Mouse (Mus musculus) heart, embryonic 15.5 days (tissue): ENCODE results near the gene Chchd4. TPM values are rescaled to one million over a fixed set of nuclear protein-coding genes. Genes with fewer than 3 reads are reported as not detected.

Experiments used
- ATAC-seq: fragments of 200-750 bp; cut with Nextera tagmentation; replicated peaks from 2 replicates; pipeline ENCODE4 v1.8.0; 2017; ENCODE audit warnings: low read depth, moderate TSS enrichment; ENCODE audit not compliant: insufficient number of reproducible peaks, insufficient read depth, low FRiP score
- H3K27ac ChIP-seq: fragments of 300-500 bp; sonication (generic); 2 replicates; pipeline ENCODE4 v1.5.1; 2015; ENCODE audit warnings: mild to moderate bottlenecking, inconsistent platforms
- H3K27me3 ChIP-seq: fragments of 300-500 bp; sonication (generic); 2 replicates; pipeline ENCODE4 v1.6.1; 2015; ENCODE audit warnings: inconsistent platforms
- H3K36me3 ChIP-seq: fragments of 300-500 bp; sonication (generic); 2 replicates; pipeline ENCODE4 v1.6.1; 2015; ENCODE audit warnings: mild to moderate bottlenecking, inconsistent platforms
- H3K4me1 ChIP-seq: fragments of 300-500 bp; sonication (generic); replicated peaks from 2 replicates; pipeline ENCODE4 v1.6.1; 2015; ENCODE audit warnings: inconsistent platforms
- H3K4me2 ChIP-seq: fragments of 300-500 bp; sonication (generic); 2 replicates; pipeline ENCODE4 v1.6.1; 2015; ENCODE audit warnings: inconsistent platforms, mild to moderate bottlenecking, moderate library complexity
- H3K4me3 ChIP-seq: fragments of 300-500 bp; sonication (generic); 2 replicates; pipeline ENCODE4 v1.5.1; 2015; ENCODE audit warnings: mild to moderate bottlenecking, inconsistent platforms
- H3K9ac ChIP-seq: fragments of 300-500 bp; sonication (generic); 2 replicates; pipeline ENCODE4 v1.6.1; 2015; ENCODE audit warnings: mild to moderate bottlenecking, inconsistent platforms
- H3K9me3 ChIP-seq: fragments of 300-500 bp; sonication (generic); replicated peaks from 2 replicates; pipeline ENCODE4 v1.6.1; 2016; ENCODE audit warnings: inconsistent platforms
- WGBS: fragments of 180-500 bp; shearing (Covaris S2); methylation state at CpG from one replicate; pipeline ENCODE4 v1.1.7; 2015; ENCODE audit warnings: mixed read lengths; 5-methylcytosine and 5-hydroxymethylcytosine counted together
- polyA plus RNA-seq: library from polyadenylated mRNA; unstranded; fragments of >200 nt; fragmentation: Nextera tagmentation; extraction: Ambion mirVana; gene quantifications from 2 replicates; pipeline ENCODE4 v1.2.1, GENCODE M21; 2015

Chchd4 gene
- polyA plus RNA-seq, 1 experiment from 2014 or later: 29.0 TPM

GRCm38 (mm10) chr6:91503302-91503701 lies 30.0 kb upstream of the Chchd4 start:
- Histone ChIP-seq H3K27me3 (no peaks in the 10 kb centered on the region), H3K36me3 (peaks cover 90% of the 10 kb centered on the region), H3K4me3 (no peak overlapping the region), H3K27ac (no peak overlapping the region), H3K4me2 (no peak overlapping the region), H3K4me1 (no peaks in the 10 kb centered on the region), H3K9me3 (no peaks in the 10 kb centered on the region), H3K9ac (no peak overlapping the region)
- no peak for ATAC-seq
- 68% methylated on average over 1 of the region's 1 CpGs for WGBS

DNA sequence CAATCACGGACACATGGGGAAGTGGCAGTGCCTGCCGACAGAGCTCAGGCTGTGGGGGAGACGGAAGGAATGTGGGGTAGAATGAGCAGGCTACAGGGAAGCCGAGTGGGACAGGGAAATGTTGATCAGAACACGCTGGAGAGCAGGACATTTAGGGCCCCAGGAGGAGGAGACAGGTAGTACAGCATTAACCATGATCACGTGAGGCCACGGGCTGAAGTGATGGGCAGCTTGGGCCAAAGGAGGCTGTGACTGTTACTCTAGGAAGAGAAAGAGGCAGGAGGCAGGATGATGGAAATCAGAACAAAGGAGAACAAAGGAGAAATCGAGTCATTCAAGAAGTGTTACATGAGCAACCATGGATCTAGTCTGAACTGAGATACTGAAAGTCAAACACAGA lies 21.2 kb upstream of the Chchd4 start:
- ATAC-seq: no peak
- 80% methylated on average over 8 of the region's 8 CpGs for WGBS
- H3K36me3 ChIP-seq: peaks cover 56% of the 10 kb centered on the region
- no peak overlapping the region for H3K9ac ChIP-seq
- H3K4me1 ChIP-seq: no peaks in the 10 kb centered on the region
- no peak overlapping the region for H3K4me2 ChIP-seq
- no peak overlapping the region for H3K4me3 ChIP-seq
- H3K27me3 ChIP-seq: no peaks in the 10 kb centered on the region
- no peak overlapping the region for H3K27ac ChIP-seq
- no peaks in the 10 kb centered on the region for H3K9me3 ChIP-seq

GRCm38 (mm10) chr6:91493053-91493452 lies 19.7 kb upstream of the Chchd4 start:
- no peak overlapping the region for H3K4me3 ChIP-seq
- 78% methylated on average over 10 of the region's 10 CpGs for WGBS
- H3K36me3 ChIP-seq: peaks cover 43% of the 10 kb centered on the region
- no peak overlapping the region for H3K27ac ChIP-seq
- peaks cover 4% of the 10 kb centered on the region for H3K4me1 ChIP-seq
- no peaks in the 10 kb centered on the region for H3K27me3 ChIP-seq
- no peak for ATAC-seq
- no peaks in the 10 kb centered on the region for H3K9me3 ChIP-seq
- no peak overlapping the region for H3K4me2 ChIP-seq
- H3K9ac ChIP-seq: no peak overlapping the region

GRCm38 (mm10) chr6:91491004-91491403 lies 17.7 kb upstream of the Chchd4 start:
- Histone ChIP-seq H3K4me2 (no peak overlapping the region), H3K27me3 (no peaks in the 10 kb centered on the region), H3K4me1 (peaks cover 4% of the 10 kb centered on the region), H3K9ac (no peak overlapping the region), H3K36me3 (peaks cover 40% of the 10 kb centered on the region), H3K27ac (no peak overlapping the region), H3K9me3 (no peaks in the 10 kb centered on the region), H3K4me3 (no peak overlapping the region)
- 64% methylated on average over 6 of the region's 6 CpGs for WGBS
- ATAC-seq: no peak

GRCm38 (mm10) chr6:91489872-91490271 lies 16.5 kb upstream of the Chchd4 start:
- Histone ChIP-seq H3K9me3 (no peaks in the 10 kb centered on the region), H3K4me2 (no peak overlapping the region), H3K36me3 (peaks cover 49% of the 10 kb centered on the region), H3K9ac (no peak overlapping the region), H3K4me1 (peaks cover 4% of the 10 kb centered on the region), H3K4me3 (no peak overlapping the region), H3K27ac (no peak overlapping the region), H3K27me3 (no peaks in the 10 kb centered on the region)
- ATAC-seq: no peak
- WGBS: 83% methylated on average over 10 of the region's 10 CpGs

DNA sequence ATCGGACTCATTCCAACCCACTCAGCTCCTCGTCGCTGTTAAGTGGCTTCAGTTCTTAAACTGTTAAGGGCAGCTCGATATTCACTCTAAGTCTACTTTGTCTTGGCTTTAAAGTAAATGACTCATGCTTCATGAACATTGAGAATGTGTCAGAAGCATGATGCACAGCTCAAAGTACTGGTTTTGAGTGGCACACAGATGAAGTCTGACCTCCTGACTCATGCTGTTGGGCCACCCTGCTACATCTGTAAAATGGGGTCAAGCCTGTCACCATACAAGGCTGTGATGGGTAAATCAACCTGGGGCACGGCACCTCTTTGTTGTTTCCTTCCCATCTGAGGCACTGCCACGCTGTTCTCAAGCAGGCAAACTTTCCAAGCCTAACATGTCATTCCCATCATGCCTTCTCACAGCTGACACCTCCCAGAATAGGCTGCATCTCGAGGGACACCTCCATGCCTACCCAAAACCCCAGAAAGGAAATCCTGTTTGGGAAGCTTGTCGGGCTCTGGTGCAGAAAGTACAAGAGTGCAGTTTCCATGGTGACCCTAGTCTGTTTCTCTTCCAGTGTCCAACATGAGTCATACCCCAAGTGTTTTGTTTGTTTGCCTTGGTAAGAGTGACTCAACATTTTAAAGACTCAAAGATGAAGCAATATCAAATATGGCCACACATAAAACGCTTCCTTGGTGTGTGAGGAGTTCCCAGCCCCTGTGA lies 15.3 kb upstream of the Chchd4 start:
- H3K27me3 ChIP-seq: no peaks in the 10 kb centered on the region
- H3K4me3 ChIP-seq: no peak overlapping the region
- ATAC-seq: peak; percentile 25; the same call in 1 of the 2 replicates
- H3K27ac ChIP-seq: peak overlapping the region; percentile 25; the same call in 1 of the 2 replicates
- WGBS: 57% methylated on average over 9 of the region's 9 CpGs
- no peak overlapping the region for H3K4me2 ChIP-seq
- H3K9ac ChIP-seq: no peak overlapping the region
- peaks cover 55% of the 10 kb centered on the region for H3K36me3 ChIP-seq
- H3K9me3 ChIP-seq: no peaks in the 10 kb centered on the region
- peaks cover 4% of the 10 kb centered on the region for H3K4me1 ChIP-seq

DNA sequence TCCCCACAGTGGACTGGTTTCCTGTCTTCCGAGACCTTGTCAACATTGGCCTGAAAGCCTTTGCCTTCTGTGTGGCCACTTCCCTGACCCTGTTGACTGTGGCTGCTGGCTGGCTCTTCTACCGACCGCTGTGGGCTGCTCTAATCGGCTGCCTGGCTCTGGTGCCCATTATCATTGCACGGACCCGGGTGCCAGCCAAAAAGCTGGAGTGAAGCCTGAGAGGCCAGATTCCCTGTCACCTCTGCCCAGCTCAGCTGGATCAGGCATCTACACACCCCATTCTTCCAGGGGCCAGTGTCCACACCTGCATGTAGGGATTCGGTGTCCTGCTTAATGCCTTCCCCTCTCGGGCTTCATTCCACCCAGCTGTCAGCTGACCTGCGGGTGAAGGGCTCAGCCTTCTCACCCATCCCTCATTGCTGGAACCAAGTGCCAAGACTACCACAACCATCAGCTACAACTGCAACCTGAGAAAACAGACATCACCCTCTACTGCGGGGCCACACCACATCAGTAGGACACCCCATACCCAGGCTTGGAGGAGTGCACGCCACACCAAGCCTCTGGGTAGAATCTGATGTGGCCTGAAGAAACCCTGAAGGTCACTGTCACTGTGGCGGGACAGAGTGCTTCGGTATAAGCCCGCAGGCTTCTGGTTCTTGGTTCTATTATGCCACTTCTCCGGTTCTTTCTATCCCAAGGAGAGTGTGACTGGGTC lies 13.5 kb upstream of the Chchd4 start:
- ATAC-seq: no peak
- 92% methylated on average over 15 of the region's 15 CpGs for WGBS
- Histone ChIP-seq H3K4me1 (peaks cover 7% of the 10 kb centered on the region), H3K9me3 (no peaks in the 10 kb centered on the region), H3K9ac (no peak overlapping the region), H3K27ac (no peak overlapping the region), H3K36me3 (peaks cover 69% of the 10 kb centered on the region), H3K4me3 (no peak overlapping the region), H3K4me2 (no peak overlapping the region), H3K27me3 (no peaks in the 10 kb centered on the region)

DNA sequence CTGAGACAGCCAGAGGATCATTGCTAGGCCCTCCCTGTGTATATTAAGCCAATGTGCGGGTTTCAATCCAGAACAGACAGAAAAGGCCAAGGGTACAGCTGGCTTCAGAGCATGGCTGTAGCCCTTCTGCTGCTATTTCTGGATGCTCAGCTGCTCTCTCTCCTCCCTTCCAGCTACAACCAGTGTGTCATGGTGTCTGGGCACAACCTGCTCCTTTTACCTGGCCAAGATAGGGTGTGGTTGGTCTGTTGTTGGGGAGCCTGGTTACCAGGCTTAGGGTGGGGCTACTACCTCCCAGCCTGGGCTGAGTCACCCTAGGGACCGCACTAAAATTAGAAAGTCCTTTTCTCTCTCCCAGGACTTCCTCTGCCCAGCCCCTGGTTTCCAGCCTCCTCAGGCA lies 10.0 kb upstream of the Chchd4 start:
- H3K4me2 ChIP-seq: no peak overlapping the region
- H3K27me3 ChIP-seq: no peaks in the 10 kb centered on the region
- H3K9ac ChIP-seq: no peak overlapping the region
- H3K4me3 ChIP-seq: no peak overlapping the region
- WGBS: 88% methylated on average over 2 of the region's 2 CpGs
- ATAC-seq: no peak
- peaks cover 89% of the 10 kb centered on the region for H3K36me3 ChIP-seq
- H3K4me1 ChIP-seq: peaks cover 3% of the 10 kb centered on the region; the same call in 1 of the 2 replicates
- H3K27ac ChIP-seq: no peak overlapping the region
- no peaks in the 10 kb centered on the region for H3K9me3 ChIP-seq

DNA sequence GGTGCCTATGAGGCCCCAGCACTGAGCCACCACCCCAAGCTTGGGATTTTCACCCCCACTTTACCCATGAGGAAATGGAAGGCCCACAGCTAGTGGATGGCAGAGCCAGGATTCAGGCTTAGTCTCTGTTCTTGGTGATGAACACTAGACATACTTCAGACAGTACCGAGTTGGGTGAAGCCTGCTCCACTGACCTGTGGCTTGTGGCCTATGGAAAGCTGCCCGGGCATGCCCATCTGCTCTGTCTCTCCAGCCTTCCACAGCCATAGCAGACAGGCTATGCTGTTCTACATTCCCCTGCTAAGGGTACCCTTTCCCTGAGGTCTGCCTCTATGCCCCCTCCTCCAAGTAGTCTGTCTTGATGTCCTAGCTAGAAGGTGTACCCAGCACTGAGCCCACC lies 3.2 kb upstream of the Chchd4 start:
- Histone ChIP-seq H3K4me3 (no peak overlapping the region), H3K27me3 (no peaks in the 10 kb centered on the region), H3K4me2 (no peak overlapping the region), H3K4me1 (peaks cover 22% of the 10 kb centered on the region), H3K36me3 (peaks cover 45% of the 10 kb centered on the region), H3K27ac (no peak overlapping the region), H3K9me3 (no peaks in the 10 kb centered on the region), H3K9ac (no peak overlapping the region)
- 96% methylated on average over 2 of the region's 2 CpGs for WGBS
- no peak for ATAC-seq

- Histone ChIP-seq H3K4me1 (peaks cover 23% of the 10 kb centered on the region), H3K4me3 (peak overlapping the region; percentile 69), H3K27ac (no peak overlapping the region), H3K36me3 (peaks cover 26% of the 10 kb centered on the region; the same call in 1 of the 2 replicates), H3K4me2 (peak overlapping the region; percentile 82), H3K9me3 (no peaks in the 10 kb centered on the region), H3K27me3 (no peaks in the 10 kb centered on the region), H3K9ac (peak overlapping the region; percentile 74)
- WGBS: 51% methylated on average over 9 of the region's 9 CpGs
- ATAC-seq: no peak
These were observed 1.3 kb upstream of the Chchd4 start for GRCm38 (mm10) chr6:91474441-91475190.

DNA sequence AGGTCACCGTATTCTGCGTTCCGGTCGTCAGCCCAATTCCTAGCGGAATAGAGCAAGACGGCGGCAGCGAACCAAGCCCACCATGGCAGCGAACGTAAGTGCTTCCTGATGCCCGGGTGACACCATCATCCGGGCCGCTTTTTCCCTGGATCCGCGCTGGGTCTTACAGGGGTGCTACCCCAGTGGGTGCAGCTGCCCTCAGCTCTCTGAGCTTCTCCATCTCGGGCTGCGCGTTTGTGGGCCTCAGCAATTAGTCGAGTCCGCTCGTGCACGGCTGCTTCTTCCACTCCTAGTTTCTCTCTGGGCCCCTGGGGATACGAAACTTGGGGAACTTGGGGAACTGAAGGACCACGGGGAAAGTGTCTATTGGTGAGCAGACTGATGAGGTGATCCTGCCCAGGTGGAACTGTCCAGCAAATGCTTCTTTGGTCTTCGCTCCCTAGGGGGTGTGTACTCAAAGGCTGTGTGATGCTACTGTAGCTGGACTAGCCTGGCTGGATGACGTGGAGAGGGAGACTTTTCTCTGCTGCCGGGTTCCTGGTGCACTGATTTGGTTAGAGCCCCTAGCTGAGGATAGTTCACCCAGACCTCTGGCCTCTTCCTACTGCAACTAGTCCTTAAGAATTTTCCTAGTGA lies 577 bp upstream of the Chchd4 start:
- Histone ChIP-seq H3K9me3 (no peaks in the 10 kb centered on the region), H3K27ac (peak overlapping the region; percentile 70), H3K4me2 (peak overlapping the region; percentile 82), H3K27me3 (no peaks in the 10 kb centered on the region), H3K4me3 (peak overlapping the region; percentile 69), H3K4me1 (peaks cover 23% of the 10 kb centered on the region), H3K9ac (peak overlapping the region; percentile 74), H3K36me3 (peaks cover 20% of the 10 kb centered on the region; the same call in 1 of the 2 replicates)
- WGBS: under 1% methylated on average over 27 of the region's 27 CpGs
- ATAC-seq: peak; percentile 11
